Mouse (Mus musculus) retina, embryonic 14.5 days (tissue): ENCODE data around the gene Gm20877.
"Not testable (repeated sequence)": the region's sequence is repeated elsewhere in the genome, so short reads cannot be mapped to it uniquely, and the experiment has no call there.

Experiments
- DNase-seq: peaks from one replicate; pipeline ENCODE4 v3.0.0-alpha.2; 2015; ENCODE audit warnings: low spot score

Gm20877 gene

GRCm38 (mm10) chrY:17093573-17093972 is at the start of gene Gm20877:
Gene Gm20877, plus strand, starts transcription at chrY:17093873.
- not testable (repeated sequence) for DNase-seq
